Mouse (Mus musculus) T-helper 17 cell (primary cell): Measurements from ENCODE around the gene Vti1a.

Experiments
- in situ Hi-C, 2 experiments: fragments of 300-600 bp; cut with MboI, MseI; formaldehyde crosslinking; loops; 1 replicate in 1 of 2; 2 replicates in 1 of 2; pipeline ENCODE4 v1.15.1; 2025; ENCODE audit warnings: high pct_unique_total_duplicates in 2 of 2

Gene Vti1a

GRCm38 (mm10) chr19:55513941-55514340, 197.8 kb downstream of the Vti1a start:
- in situ Hi-C loops: no loop called here

GRCm38 (mm10) chr19:55520236-55520635, 204.1 kb downstream of the Vti1a start:
- in situ Hi-C loops: no loop called here

GRCm38 (mm10) chr19:55523340-55523739, 207.2 kb downstream of the Vti1a start:
- in situ Hi-C loops: no loop called here

GRCm38 (mm10) chr19:55524385-55524784, 208.3 kb downstream of the Vti1a start:
- in situ Hi-C loops: no loop called here

GRCm38 (mm10) chr19:55525056-55525455, 209.0 kb downstream of the Vti1a start:
- in situ Hi-C loops: loop anchor here in 1 of 2 experiments (5.0 kb wide), 1 partner anchor 88 kb away; no protein-coding TSS in a partner anchor

- in situ Hi-C loops: loop anchor here in 1 of 2 experiments (5.0 kb wide), 1 partner anchor 89 kb away; no protein-coding TSS in a partner anchor
Measured at GRCm38 (mm10) chr19:55526717-55527235, 210.7 kb downstream of the Vti1a start.

- in situ Hi-C loops: no loop called here
Measured at GRCm38 (mm10) chr19:55530041-55530440, 213.9 kb downstream of the Vti1a start.

- in situ Hi-C loops: no loop called here
Measured at GRCm38 (mm10) chr19:55532681-55533080, 216.6 kb downstream of the Vti1a start.

- in situ Hi-C loops: no loop called here
Measured at GRCm38 (mm10) chr19:55536273-55536937, 220.3 kb downstream of the Vti1a start.

GRCm38 (mm10) chr19:55537691-55538090, 221.6 kb downstream of the Vti1a start:
- in situ Hi-C loops: no loop called here

- in situ Hi-C loops: loop anchor here in 1 of 2 experiments (10.0 kb wide), 1 partner anchor 1737 kb away; no protein-coding TSS in a partner anchor
Measured at GRCm38 (mm10) chr19:55541641-55542040, 225.5 kb downstream of the Vti1a start.

- in situ Hi-C loops: loop anchor here in 1 of 2 experiments (10.0 kb wide), 1 partner anchor 1738 kb away; no protein-coding TSS in a partner anchor
Measured at GRCm38 (mm10) chr19:55542461-55542860, 226.4 kb downstream of the Vti1a start.

GRCm38 (mm10) chr19:55543188-55543587, 227.1 kb downstream of the Vti1a start:
- in situ Hi-C loops: loop anchor here in 1 of 2 experiments (10.0 kb wide), 1 partner anchor 1738 kb away; no protein-coding TSS in a partner anchor

- in situ Hi-C loops: loop anchor here in 1 of 2 experiments (10.0 kb wide), 1 partner anchor 1740 kb away; no protein-coding TSS in a partner anchor
Measured at GRCm38 (mm10) chr19:55544498-55544897, 228.4 kb downstream of the Vti1a start.

- in situ Hi-C loops: loop anchor here (5.0 to 10.0 kb wide), 2 partner anchors 43 to 1741 kb away; no protein-coding TSS in a partner anchor
Measured at GRCm38 (mm10) chr19:55545529-55545928, 229.4 kb downstream of the Vti1a start.

- in situ Hi-C loops: loop anchor here (5.0 to 10.0 kb wide), 2 partner anchors 44 to 1741 kb away; no protein-coding TSS in a partner anchor
Measured at GRCm38 (mm10) chr19:55546009-55546528, 230.0 kb downstream of the Vti1a start.

- in situ Hi-C loops: loop anchor here (5.0 to 10.0 kb wide), 2 partner anchors 46 to 1743 kb away; no protein-coding TSS in a partner anchor
Measured at GRCm38 (mm10) chr19:55548206-55548605, 232.1 kb downstream of the Vti1a start.

GRCm38 (mm10) chr19:55548656-55549055, 232.6 kb downstream of the Vti1a start:
- in situ Hi-C loops: loop anchor here (5.0 to 10.0 kb wide), 2 partner anchors 46 to 1744 kb away; no protein-coding TSS in a partner anchor

- in situ Hi-C loops: no loop called here
Measured at GRCm38 (mm10) chr19:55550176-55550575, 234.1 kb downstream of the Vti1a start.

- in situ Hi-C loops: no loop called here
Measured at GRCm38 (mm10) chr19:55552339-55552738, 236.2 kb downstream of the Vti1a start.

GRCm38 (mm10) chr19:55552861-55553260, 236.8 kb downstream of the Vti1a start:
- in situ Hi-C loops: no loop called here

GRCm38 (mm10) chr19:55554295-55554694, 238.2 kb downstream of the Vti1a start:
- in situ Hi-C loops: no loop called here
